Mouse (Mus musculus): Measurements from ENCODE around the gene Grb2. TPM values are rescaled to one million over a fixed set of nuclear protein-coding genes. Genes with fewer than 3 reads are reported as not detected.

Gene Grb2
- total and polyA plus RNA-seq, 2 experiments from 2014 or later, result 68.0 to 159 TPM

GRCm38 (mm10) chr11:115631505-115631890, 76.9 kb downstream of the Grb2 start:
- WGBS, result 20% methylated on average over 3 of the region's 3 CpGs
- H3K4me1 ChIP-seq (ENCODE audit: insufficient read depth, low read length), result peaks cover 7% of the 10 kb centered on the region; the same call in 1 of the 2 replicates
- H3K9me3 ChIP-seq (ENCODE audit: low read length), result no peaks in the 10 kb centered on the region
- no peak overlapping the region for H3K9ac ChIP-seq (replicated peaks; ENCODE audit: low read length)
- no peak overlapping the region for H3K4me3 ChIP-seq (ENCODE audit: low read length)
- peak; percentile 68 for TF ChIP-seq CTCF (IDR thresholded peaks at IDR 0.05; ENCODE audit: low read depth)
- no peak overlapping the region for H3K27ac ChIP-seq
- no peak overlapping the region for H3K4me2 ChIP-seq (ENCODE audit: low read depth, low read length)
- no peaks in the 10 kb centered on the region for H3K36me3 ChIP-seq (ENCODE audit: insufficient read depth, low read length)
- DNase-seq (ENCODE audit: low spot score) (peak; percentile 27), ATAC-seq (no peak)
- no peaks in the 10 kb centered on the region for H3K27me3 ChIP-seq (ENCODE audit: insufficient read depth, low read length)

- no peak for TF ChIP-seq CTCF (IDR thresholded peaks at IDR 0.05; ENCODE audit: low read depth)
Measured at GRCm38 (mm10) chr11:115630532-115631504, 77.6 kb downstream of the Grb2 start.

GRCm38 (mm10) chr11:115629734-115630531, 78.5 kb downstream of the Grb2 start:
- DNase-seq (ENCODE audit: low spot score), result no peak
- 87% methylated on average over 13 of the region's 13 CpGs for WGBS

More at GRCm38 (mm10) chr11:115630532-115631504, 77.6 kb downstream of the Grb2 start:
- no peak for ATAC-seq
- H3K9me3 ChIP-seq (ENCODE audit: low read length), result no peaks in the 10 kb centered on the region
- no peaks in the 10 kb centered on the region for H3K27me3 ChIP-seq (ENCODE audit: insufficient read depth, low read length)
- no peak overlapping the region for H3K9ac ChIP-seq (replicated peaks; ENCODE audit: low read length)
- peaks cover 7% of the 10 kb centered on the region; the same call in 1 of the 2 replicates for H3K4me1 ChIP-seq (ENCODE audit: insufficient read depth, low read length)
- H3K4me2 ChIP-seq (ENCODE audit: low read depth, low read length), result no peak overlapping the region
- DNase-seq (ENCODE audit: low spot score), result no peak
- 50% methylated on average over 16 of the region's 16 CpGs for WGBS
- H3K27ac ChIP-seq, result no peak overlapping the region
- no peak overlapping the region for H3K4me3 ChIP-seq (ENCODE audit: low read length)
- no peaks in the 10 kb centered on the region for H3K36me3 ChIP-seq (ENCODE audit: insufficient read depth, low read length)

DNA sequence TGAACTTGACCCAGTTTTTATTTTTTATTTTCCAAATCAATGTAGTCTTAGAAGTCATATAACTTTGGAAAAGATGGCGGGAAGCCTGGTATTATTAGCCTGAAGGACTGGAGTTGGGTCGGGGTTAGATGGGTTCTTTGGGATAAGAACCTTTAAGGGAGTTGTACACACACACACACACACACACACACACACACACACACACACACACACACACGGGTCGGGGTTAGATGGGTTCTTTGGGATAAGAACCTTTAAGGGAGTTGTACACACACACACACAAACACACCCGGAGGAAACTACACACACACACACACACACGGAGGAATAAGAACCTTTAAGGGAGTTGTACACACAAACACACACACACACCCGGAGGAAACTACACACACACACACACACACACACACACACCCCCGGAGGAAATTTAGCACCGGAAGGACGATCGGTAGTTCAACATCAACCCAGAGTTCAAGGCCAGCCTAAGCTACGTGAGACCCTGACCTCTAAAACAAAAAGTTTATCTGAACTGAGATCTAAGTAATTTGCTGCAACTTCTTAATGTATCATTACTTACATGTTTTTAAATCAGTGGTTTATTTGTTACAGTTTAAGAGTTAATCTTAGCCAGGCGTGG, 79.8 kb downstream of the Grb2 start:
- no peaks in the 10 kb centered on the region for H3K36me3 ChIP-seq (ENCODE audit: insufficient read depth, low read length)
- peak overlapping the region; percentile 56 for H3K4me3 ChIP-seq (ENCODE audit: low read length)
- ATAC-seq, result peak; percentile 33
- no peak overlapping the region for H3K27ac ChIP-seq
- DNase-seq (ENCODE audit: low spot score), result no peak
- TF ChIP-seq CTCF (IDR thresholded peaks at IDR 0.05; ENCODE audit: low read depth), result no peak
- no peak overlapping the region for H3K9ac ChIP-seq (replicated peaks; ENCODE audit: low read length)
- H3K4me2 ChIP-seq (ENCODE audit: low read depth, low read length), result peak overlapping the region; percentile 72
- no peaks in the 10 kb centered on the region for H3K27me3 ChIP-seq (ENCODE audit: insufficient read depth, low read length)
- 58% methylated on average over 13 of the region's 13 CpGs for WGBS
- no peaks in the 10 kb centered on the region for H3K9me3 ChIP-seq (ENCODE audit: low read length)
- peaks cover 7% of the 10 kb centered on the region; the same call in 1 of the 2 replicates for H3K4me1 ChIP-seq (ENCODE audit: insufficient read depth, low read length)

More at GRCm38 (mm10) chr11:115629734-115630531, 78.5 kb downstream of the Grb2 start:
- no peaks in the 10 kb centered on the region for H3K9me3 ChIP-seq (ENCODE audit: low read length)
- H3K4me1 ChIP-seq (ENCODE audit: insufficient read depth, low read length), result peaks cover 7% of the 10 kb centered on the region; the same call in 1 of the 2 replicates
- no peak overlapping the region for H3K9ac ChIP-seq (replicated peaks; ENCODE audit: low read length)
- no peak for TF ChIP-seq CTCF (IDR thresholded peaks at IDR 0.05; ENCODE audit: low read depth)
- H3K4me2 ChIP-seq (ENCODE audit: low read depth, low read length), result no peak overlapping the region
- no peak overlapping the region for H3K4me3 ChIP-seq (ENCODE audit: low read length)
- H3K27ac ChIP-seq, result no peak overlapping the region
- no peaks in the 10 kb centered on the region for H3K27me3 ChIP-seq (ENCODE audit: insufficient read depth, low read length)
- no peaks in the 10 kb centered on the region for H3K36me3 ChIP-seq (ENCODE audit: insufficient read depth, low read length)
- no peak for ATAC-seq

DNA sequence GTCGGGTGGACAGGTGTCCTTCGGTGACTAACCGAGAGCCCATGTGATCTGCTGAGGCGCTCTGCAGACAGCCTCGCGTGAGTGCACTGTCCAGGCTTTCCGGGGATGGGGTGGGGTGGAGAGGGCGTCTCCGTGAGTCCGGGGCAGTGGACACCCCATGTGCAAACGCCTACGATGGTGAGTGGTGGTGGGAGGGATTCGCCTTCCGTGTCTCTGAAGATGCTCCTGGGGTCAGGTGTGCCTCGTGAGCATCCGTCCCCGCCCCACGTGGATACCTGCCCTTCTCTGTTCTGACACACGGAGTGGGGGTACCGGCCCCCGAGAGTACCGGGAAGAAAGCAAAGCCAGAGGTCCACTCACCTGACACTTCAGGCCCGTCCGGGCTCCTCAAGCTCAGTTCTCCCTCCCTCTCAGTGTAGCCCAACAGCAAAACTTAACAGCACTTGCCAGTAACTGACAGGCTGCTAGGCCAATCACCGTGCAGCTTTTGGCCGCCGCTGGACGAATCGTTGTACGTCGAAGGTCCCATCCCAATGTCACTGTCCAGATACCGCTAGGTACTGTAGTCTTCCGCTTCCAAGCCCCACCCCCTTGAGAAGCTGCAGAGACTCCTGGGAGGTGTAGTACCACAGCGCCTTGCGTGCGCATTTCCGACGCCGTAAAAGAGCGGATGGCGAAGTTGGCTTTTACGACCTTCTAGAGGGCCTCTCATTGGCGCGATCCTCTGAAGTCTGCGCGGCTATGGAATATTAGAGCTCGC, 80.5 kb downstream of the Grb2 start, which contains the start of gene Slc25a19:
Gene Slc25a19, minus strand, starts transcription at position 591 of the 760 bp plus-strand sequence.
- Histone ChIP-seq H3K36me3 (ENCODE audit: insufficient read depth, low read length) (0 out of 2 replicates have a peak, but pooled peaks cover 2% of the 10 kb centered on the region), H3K27me3 (ENCODE audit: insufficient read depth, low read length) (no peaks in the 10 kb centered on the region), H3K9ac (replicated peaks; ENCODE audit: low read length) (peak within 1 kb of the TSS; percentile 56), H3K4me2 (ENCODE audit: low read depth, low read length) (peak within 1 kb of the TSS; percentile 72), H3K4me1 (ENCODE audit: insufficient read depth, low read length) (peaks cover 7% of the 10 kb centered on the region; the same call in 1 of the 2 replicates), H3K4me3 (ENCODE audit: low read length) (peak within 1 kb of the TSS; percentile 56), H3K27ac (peak within 1 kb of the TSS; percentile 51; the same call in 1 of the 2 replicates), H3K9me3 (ENCODE audit: low read length) (no peaks in the 10 kb centered on the region)
- under 1% methylated on average over 47 of the region's 47 CpGs for WGBS
- TF ChIP-seq CTCF (IDR thresholded peaks at IDR 0.05; ENCODE audit: low read depth), result no peak; the same call in 1 of the 2 replicates
- ATAC-seq (peak; percentile 99), DNase-seq (ENCODE audit: low spot score) (peak; percentile 99)

All from hindbrain, postnatal 0 days (tissue).